Mouse (Mus musculus): ENCODE data around the gene Spsb1.

The Spsb1 gene

DNA sequence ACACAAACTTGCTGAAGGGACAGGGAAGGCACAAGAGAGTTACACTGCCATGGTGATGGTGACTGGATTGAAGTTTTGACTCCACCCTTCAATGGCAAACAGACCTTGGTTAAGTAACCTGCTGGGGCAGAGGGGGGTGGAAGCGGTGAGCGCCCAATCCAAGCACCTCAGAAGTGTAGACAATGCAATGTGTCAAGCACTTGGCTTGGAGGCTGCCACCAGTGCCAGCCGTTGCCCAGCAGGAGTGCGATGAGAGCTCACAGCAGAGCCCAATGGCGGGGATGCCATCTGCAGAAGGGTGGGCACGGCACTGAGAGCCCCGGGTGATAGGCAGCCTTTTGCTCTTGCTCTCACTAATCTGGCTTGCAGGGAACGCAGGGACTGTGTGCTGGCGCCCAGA lies 2.6 kb downstream of the Spsb1 start:
- no peak for DNase-seq (ENCODE audit: low read depth)

DNA sequence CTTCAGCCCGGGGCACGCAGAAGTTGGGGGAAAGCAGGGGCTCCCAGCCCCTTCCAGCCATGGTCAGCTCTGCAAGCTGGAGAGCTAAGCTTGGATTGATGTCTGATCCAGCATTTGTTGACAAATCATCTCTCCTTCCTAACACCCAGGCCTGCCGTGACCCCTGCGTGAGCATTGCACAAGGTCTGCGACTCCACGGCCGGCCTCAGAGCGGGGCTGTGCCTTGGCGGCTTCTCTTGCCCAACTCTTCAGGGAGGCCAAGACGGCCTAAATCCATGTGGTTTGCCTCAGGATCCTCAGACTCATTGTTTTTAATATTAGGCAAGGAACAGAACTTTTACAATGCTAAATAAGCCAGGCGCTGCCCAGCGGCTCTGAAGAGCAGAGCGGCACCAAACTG lies 3.6 kb downstream of the Spsb1 start:
- no peak for DNase-seq (ENCODE audit: low read depth)

DNA sequence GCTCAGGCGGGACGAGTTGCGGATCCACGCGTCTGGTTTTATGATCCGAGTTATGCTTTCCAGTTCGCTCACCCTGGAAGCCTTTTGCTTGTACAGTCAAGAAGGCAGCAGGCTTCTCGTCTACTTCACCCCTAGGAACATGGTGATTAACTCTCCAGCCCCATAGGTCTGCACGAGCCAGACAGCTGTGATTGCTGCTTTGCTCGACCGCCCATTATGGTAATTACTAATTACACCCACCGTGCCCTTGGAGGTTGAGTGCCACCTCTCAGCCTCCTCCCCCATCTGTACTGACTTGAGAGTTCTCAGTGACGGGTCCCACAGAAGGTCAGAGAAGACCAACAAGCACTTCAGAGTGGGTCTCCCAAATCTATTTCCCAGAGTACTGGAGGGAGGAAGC lies 5.2 kb downstream of the Spsb1 start:
- no peak for DNase-seq (ENCODE audit: low read depth)

DNA sequence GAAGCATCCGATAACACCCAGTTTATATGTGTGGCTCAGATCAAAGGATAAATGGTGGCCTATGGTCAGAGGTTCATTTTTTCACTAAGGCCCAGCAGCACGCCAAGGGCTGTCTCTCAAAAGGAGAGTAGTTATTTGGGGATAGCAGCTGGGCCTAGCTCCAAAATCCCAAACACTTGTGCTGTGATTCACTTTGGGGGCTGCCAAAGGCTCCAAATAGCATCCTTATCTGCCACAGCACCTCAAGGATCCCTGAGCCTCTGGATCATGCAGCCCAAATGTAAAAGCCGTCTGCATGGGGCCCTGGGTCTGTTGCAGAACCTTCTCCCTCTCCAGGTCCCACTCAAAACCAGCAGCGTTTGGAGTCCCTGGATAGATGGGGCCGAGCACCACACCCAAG lies 6.7 kb downstream of the Spsb1 start:
- no peak for DNase-seq (ENCODE audit: low read depth)

DNA sequence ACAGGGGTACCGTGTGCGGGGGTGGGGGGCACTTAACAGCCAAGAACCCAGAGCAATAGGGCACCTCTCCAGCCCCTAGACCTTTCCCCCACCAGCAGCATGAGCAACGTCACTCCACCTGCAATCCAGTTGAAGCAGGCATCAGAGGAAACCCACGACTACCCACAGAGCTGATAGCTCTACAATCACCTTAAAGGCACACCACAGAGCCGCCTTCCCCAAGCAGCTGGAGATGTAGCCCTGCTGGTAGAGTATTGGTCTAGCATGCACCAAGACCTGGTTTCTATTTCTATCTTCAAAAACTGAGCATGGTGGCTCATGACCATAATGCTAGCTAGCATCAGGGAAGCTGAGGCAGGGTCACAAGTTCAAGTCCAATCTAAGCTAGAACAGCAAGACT lies 7.4 kb downstream of the Spsb1 start:
- DNase-seq (ENCODE audit: low read depth): no peak

DNA sequence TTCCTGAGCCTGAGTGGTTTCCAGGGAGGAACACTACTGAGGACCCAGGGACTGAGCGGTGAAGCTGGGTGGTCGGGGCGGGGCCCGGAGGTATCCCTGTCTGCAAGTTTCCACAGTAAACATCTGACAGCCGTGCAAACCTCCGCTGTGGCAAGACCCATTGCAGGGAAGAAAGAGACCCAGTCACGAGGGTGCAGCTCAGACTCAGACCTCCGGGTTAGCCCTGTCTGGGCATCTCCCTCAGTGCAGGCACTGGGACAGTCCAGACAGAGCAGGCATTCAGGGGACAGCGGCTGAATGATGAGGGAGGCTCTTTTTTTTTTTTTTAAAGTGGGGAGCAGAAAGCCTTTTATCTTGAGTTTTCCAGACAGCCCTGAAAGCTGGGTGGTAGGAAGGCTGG lies 9.6 kb downstream of the Spsb1 start:
- DNase-seq (ENCODE audit: low read depth): no peak

DNA sequence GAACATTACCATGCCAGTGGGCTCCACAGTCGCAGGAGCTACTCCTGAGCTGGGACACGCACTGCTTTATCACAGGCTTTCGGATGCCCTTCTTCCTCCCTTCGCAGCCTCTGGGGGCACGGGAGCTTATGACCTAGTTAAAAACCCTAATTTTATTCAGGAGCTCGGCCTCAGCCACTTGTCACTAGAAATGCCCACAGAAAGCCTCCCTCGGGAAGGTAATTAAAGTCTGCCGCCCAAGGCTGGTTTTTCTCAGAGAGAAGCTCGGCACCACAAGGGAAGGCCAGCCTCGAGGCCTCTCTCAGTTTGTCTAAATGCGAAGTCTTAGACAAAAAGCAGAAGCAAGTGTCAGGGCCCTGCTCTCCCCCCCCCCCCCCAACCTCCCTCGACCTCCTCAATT lies 10.6 kb downstream of the Spsb1 start:
- DNase-seq (ENCODE audit: low read depth): no peak

DNA sequence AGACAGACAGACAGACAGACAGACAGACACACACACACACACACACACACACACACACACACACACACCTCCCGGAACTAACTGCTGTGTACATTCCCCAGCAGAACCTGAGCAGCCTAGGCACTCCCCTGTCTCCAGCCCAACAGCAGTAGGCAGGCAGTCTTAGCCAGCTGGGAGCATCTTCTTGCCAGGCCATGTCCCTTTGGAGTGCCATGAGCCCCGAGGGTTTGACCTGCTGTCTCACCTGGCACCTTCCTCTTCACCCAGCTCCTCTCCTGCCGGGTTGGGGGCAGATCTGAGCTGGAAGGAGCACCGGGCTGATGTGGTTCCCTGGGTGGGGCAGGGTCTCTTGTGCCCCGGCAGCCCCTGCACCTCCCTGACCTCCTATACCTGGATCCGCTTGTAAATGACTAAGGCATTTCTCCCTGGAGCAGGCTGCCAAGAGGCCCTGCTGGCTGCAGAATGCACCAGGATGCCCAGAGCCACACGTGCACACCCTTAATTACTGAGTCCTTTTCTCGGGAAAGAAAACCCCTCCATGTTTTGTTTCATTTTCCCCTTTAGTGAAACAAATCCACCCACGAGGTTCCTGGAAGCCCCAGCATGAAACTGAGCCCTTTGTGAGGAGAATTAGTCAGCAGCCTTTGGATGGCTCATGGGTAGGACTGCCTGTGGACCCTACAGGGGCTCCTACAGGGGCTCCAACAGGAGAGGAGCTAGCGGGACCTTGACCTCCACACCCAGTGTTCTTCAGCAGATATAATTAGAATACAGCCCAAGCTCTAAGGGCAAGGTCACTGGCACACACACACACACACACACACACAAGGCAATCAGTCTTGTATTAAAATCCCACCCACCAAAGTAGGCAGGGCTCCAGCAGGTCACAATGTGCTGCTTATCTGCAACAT lies 11.8 kb downstream of the Spsb1 start:
- no peak for DNase-seq (ENCODE audit: low read depth)

DNA sequence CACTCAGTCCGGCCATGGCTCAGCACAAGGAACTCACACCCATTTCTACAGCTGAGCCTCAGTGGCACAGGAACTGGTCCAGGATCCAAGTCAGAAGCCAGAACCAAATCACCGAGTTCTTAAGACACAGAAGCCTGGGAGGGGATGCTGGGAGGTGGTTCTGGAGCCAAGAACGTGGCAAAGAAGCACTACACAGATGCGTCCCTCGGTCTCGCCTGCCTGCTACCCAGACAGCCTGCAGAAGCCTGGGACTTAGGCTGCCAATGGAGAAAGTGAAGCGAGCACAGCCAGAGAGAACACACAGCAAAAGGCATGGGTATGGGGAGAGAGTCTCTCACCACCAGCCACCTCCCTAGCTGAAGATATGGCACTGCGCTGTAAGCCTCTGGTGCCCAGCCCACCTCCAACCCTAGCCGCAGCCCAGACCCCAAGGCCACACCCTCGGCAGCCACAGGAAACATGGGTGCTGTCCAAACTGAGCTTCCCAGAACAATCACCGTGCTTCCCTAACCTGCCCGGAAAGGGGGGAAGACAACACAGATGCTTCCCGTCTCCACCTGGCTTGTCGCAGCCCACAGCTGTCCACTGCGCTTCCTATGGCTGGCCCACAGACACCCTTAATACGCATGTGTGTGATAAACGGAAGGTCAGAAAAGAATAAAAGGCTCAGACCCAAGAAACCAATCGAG lies 13.6 kb downstream of the Spsb1 start:
- DNase-seq (ENCODE audit: low read depth): no peak

DNA sequence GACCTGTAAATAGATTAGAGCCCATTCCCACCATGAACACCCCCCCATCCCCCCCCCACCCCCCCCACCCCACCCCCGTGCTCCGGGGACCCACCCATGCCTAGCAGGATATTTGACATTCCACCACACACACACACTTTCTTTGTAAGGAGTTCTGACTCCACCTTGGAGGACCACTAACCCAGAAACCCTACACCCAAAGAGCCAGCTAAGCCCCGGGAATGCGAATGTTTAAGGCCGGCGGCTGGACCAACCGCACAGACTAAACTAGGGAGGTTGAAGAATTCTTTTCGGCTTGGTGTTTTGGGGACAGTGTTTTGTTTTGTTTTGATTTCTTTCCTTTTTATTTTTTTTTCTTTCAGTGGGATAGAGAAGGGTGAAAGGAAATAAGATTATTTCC lies 16.1 kb downstream of the Spsb1 start:
- no peak for DNase-seq (ENCODE audit: low read depth)

DNA sequence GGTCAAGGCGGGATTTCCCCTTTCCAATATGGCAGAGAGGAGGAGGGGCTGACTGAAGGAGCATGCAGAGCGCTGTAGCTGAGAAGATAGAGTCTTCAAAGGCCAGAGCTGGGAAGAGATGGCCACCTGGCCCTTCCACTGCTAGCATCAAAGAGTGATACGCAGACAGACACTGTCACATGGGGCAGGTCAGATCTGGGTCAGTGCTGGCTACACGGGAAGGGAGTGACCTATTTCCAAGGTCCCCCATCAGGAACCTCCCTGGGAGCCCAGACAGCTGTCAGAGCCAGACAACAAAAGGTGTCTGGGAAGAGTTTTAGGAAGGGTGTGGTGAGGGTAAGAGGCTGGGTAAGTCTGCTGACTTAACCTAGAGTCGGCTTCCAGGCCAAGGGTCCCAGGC lies 17.9 kb downstream of the Spsb1 start:
- no peak for DNase-seq (ENCODE audit: low read depth)

DNA sequence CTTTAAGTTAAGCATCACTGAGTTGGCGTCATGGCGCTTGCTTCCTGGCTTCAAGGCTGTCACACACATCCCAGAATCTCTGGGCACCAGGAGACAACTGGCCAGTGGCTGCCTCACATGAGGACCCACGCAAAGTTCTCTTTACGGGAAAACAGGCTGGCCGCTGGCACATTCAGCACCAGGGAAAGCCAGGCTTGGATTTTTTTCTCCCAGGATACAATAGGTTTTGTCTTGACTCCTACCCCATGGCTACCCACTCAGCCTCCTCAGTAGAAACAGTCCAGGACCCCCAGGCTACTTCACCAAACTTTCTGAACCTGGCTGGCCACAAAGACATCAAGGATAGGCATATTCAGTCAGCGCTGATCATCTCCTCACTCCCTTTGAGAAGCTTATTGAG lies 19.4 kb downstream of the Spsb1 start:
- DNase-seq (ENCODE audit: low read depth): no peak

DNA sequence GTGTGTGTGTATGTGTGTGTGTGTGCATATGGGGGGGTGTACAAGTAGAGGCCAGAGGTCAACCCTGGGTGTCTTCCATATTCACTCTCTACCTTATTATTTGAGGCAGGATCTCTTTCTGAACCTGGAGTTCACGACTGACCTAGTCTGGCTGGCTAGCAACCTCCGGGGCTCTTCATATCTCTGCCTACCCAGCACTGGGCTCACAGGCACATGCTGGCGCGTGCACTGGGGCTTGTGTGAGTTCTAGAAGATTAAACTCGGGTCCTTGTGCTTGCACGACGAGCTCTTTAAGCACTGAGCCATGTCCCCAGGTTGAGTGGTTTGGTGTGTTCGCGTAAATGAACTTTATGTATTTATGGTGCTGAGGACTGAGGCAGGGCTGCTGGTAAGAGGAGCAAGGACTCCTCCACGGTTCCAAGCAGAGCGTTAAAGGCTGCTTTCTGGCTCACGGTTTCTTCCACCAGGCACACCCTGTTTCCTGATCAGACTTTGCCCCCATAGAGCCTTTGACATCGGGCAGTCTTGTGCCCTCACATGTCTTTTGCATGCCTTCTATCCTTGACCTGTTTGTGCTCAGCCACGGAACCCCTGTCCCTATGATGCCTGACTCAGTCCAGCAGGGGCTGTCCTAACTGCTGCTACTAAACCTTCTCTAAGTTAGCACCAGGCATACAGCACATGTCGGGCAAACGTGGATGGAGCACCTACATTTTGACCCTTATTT lies 21.2 kb downstream of the Spsb1 start:
- DNase-seq (ENCODE audit: low read depth): no peak

DNA sequence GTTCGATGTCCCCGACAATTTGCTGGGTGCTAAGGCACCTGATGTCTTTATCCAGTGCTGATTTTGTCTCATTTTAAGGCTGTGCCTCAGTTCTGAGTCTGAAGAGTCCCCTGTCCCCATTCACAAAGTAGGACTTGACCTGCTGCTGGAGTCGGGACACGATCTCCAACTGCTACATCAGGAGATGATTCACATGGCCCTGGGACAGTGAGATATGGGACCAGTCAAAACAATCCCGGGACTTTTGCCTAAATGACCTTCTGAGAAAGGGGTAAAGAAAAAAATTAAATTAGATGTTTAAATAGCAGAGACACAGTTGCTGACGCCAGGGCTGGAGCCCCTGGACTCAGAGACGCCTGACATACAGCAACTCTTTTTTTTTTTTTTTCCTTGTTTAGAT lies 21.8 kb downstream of the Spsb1 start:
- no peak for DNase-seq (ENCODE audit: low read depth)

DNA sequence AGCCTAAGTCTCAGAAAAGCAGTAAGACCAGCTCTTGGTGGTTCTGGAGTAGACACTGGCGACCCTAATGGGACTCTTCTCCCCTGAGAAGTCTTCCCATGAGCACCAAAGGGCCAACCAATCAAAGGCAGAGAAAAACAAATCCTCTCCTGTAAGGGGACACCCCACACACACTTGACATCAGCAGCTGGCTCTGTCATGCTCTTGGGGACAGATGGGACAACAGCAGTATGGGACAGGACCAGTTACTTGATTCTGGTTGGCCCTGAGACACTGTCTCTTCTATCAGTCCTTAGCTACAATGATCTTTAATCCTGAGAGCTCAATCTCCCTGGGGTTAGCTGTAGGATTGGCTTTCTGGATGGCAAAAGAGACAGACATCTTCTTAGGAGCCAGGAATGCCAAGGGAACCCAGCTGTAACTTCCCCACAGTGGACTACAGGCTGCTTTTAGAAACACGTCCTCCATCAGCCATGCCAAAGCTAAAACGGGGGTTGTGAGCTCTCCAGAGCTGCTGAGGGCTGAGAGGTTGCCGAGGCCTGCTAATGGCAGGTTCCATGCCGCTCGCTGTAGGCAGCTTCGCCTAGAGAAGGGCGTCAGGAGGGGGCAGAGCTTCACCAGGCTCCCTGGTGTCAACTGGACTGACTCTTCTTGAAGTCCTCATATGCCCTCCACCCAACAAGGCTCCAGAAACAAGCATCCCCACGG lies 22.6 kb downstream of the Spsb1 start:
- no peak for DNase-seq (ENCODE audit: low read depth)

DNA sequence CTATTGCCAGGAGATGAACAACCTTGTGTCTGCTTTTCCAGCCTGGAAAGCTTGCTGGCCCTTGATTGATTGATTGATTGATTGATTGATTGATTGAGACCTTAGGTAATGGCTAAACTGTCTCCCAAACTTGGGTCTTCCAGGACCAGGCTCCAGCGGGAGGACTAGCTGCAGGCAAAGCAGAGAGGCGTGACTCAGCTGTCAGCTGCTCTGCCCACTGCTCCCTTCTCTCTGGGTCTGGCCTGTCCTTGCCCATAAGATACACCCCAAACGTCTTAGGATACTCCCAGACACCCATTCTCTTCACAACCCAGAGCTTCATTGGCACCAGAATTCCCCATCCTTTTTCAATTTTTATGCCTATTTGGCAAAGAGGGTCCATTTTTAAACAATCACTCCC lies 24.1 kb downstream of the Spsb1 start:
- no peak for DNase-seq (ENCODE audit: low read depth)

DNA sequence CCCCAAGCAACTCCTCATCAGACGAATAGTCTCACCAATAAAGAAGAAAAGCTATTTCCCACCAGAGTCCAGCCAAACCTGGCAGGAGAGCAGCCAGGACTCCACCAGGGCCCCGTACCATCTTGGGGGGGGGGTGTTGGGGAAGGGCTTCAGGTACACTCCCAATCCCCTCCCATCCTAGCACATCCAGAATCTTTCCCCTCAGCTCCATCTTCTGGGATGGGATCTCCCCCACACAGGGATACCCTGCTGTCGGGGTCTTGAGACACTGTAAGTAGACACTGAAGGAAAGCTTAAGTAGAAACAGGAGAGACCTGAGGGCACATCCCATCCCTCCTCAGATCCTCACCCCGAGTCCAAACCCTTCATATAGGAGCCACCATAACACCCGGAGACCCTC lies 31.8 kb downstream of the Spsb1 start:
- no peak for DNase-seq (ENCODE audit: low read depth)

DNA sequence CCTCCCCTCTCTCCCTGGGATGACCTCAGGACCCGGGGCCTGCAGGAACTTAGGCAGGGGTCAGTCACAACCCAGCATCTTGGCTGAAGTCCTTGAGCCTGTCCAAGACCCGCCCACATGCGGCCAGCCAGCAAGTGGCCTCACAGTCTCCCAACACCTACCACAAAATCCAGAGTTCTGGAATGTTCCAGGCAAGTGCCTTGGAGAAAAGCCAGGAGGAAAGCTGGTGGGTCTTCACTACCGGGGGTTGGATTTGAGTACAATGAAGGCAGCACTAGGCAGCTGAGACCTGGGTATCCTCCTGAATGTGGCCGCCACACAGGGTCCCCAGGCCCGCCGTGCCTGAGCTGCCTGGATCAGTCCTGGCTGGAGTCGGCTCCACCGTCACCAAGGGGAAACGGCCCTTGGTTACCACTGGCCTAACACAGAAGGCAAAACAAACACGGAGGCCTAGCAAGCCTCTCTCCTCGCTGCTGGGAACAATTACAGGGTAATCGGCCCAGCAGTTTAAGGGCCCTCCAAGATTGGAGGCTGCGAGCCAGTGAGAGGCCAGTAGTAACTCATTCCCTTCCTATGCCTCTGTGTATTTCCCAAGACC lies 32.6 kb downstream of the Spsb1 start:
- no peak for DNase-seq (ENCODE audit: low read depth)

DNA sequence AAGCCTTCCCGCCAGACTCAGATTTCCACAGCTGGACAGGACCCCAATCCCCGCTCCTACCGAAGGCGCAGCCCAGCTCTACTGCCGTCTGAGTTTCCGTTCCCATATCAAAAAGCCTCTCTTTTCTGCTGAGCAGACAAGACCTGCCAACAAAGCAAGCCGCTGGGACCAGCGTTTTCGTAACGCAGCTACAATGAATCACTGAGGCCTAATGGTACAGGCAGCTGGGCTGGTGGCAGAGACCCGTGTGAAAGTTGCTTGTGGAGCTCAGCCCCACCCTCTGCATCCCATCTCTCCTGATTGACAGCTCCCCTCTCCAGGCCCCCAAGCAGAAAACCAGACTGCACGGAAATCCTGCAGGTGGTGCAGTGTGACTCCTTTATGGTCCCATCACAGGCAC lies 34.0 kb downstream of the Spsb1 start:
- no peak for DNase-seq (ENCODE audit: low read depth)

DNA sequence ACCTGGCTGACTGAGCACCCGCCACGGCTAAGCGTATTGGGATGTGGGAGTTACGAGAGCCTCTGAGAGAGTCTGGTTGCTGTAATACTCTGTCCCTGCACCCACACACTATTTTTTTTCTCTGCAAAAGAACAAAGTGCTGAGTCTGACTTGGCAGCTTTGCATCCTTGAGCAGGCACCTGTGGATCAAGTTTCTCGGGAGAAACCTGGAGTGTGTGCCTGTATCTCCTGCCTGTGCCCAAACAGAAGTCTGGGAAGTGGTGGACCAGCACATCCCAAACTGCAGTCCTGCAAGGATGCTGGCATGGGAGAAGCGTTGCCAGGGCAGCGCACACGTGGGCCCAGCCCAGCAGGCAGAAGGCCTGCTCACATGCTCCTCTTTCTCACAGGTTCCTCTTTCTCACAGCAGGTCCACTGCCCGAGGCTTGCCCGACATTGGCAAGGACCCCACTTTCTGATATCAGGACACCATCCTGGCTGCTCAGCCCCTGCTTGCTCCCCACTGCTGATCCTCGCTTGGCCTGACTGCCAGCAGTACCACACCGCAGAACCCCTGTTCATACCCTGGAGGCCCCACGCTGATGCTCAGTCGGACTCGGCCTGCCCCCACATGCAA lies 36.3 kb downstream of the Spsb1 start:
- no peak for DNase-seq (ENCODE audit: low read depth)

DNA sequence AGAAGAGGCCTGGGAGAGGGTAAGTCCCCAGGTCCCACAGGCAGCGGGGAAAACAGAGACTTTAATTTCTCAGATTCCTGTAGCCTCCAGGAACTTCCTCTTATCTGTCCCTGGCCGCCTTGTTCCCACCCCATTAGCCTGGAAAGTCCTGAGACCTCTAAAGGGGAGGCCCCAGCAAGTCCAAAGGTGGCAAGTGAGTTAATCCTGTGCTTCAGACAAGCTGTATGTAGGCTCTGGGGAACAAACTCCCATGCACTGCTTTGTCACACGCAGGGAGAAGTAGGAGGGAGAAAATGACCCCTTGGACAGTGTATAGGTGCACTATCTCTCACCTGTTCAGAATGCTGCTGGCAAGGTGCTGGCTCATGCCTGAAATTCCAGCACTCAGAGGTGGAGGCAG lies 38.0 kb downstream of the Spsb1 start:
- no peak for DNase-seq (ENCODE audit: low read depth)

Data from induced T-regulatory cell, adult 2 months (primary cell).